Mouse (Mus musculus): ENCODE data around the gene Strn. TPM values are rescaled to one million over a fixed set of nuclear protein-coding genes. Genes with fewer than 3 reads are reported as not detected.
"Not testable (repeated sequence)": the region's sequence is repeated elsewhere in the genome, so short reads cannot be mapped to it uniquely, and the experiment has no call there.

The Strn gene
- polyA plus RNA-seq, 1 experiment = 8.5 TPM

- Histone ChIP-seq H3K4me3 (replicated peaks; ENCODE audit: control insufficient read depth, low read depth, low read length) (no peak overlapping the region), H3K27ac (ENCODE audit: control insufficient read depth, insufficient read depth, low read depth, low read length, poor library complexity) (no peak overlapping the region), H3K4me1 (ENCODE audit: control insufficient read depth, insufficient read depth, low read length) (no peaks in the 10 kb centered on the region; the same call in 1 of the 2 replicates)
- TF ChIP-seq CTCF (IDR thresholded peaks at IDR 0.05; ENCODE audit: control insufficient read depth, insufficient read depth, low read length) (no peak), POLR2A (IDR thresholded peaks at IDR 0.05; ENCODE audit: borderline replicate concordance, control insufficient read depth, low read depth, low read length) (no peak)
- WGBS = 84% methylated on average over 1 of the region's 1 CpGs
Measured at GRCm38 (mm10) chr17:78698965-78699364, 38.0 kb downstream of the Strn start.

GRCm38 (mm10) chr17:78697462-78697861, 39.5 kb downstream of the Strn start:
- Histone ChIP-seq H3K4me3 (replicated peaks; ENCODE audit: control insufficient read depth, low read depth, low read length) (no peak overlapping the region), H3K27ac (ENCODE audit: control insufficient read depth, insufficient read depth, low read depth, low read length, poor library complexity) (no peak overlapping the region), H3K4me1 (ENCODE audit: control insufficient read depth, insufficient read depth, low read length) (no peaks in the 10 kb centered on the region; the same call in 1 of the 2 replicates)
- 89% methylated on average over 4 of the region's 4 CpGs for WGBS
- TF ChIP-seq CTCF (IDR thresholded peaks at IDR 0.05; ENCODE audit: control insufficient read depth, insufficient read depth, low read length) (no peak), POLR2A (IDR thresholded peaks at IDR 0.05; ENCODE audit: borderline replicate concordance, control insufficient read depth, low read depth, low read length) (no peak)

DNA sequence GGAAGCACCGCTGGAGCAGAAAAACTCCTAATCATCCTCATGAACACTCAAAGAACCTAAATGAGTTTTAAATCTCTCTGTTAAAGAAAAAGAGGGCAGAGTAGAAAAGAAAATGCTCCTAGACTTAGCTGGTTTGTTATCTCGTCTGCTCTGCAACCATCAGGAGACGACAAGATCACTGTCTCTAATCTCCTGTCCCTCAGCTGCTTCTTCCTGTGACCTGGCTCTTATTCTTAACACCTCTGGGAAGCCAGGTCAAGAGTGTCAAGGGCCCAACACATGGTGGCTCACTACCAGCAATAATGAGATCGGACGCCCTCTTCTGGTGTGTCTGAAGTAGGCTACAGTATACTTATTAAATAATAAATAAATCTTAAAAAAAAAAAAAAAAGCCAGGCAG, 40.1 kb downstream of the Strn start:
- Histone ChIP-seq H3K4me3 (replicated peaks; ENCODE audit: control insufficient read depth, low read depth, low read length) (no peak overlapping the region), H3K4me1 (ENCODE audit: control insufficient read depth, insufficient read depth, low read length) (no peaks in the 10 kb centered on the region; the same call in 1 of the 2 replicates), H3K27ac (ENCODE audit: control insufficient read depth, insufficient read depth, low read depth, low read length, poor library complexity) (no peak overlapping the region)
- no peak for TF ChIP-seq POLR2A (IDR thresholded peaks at IDR 0.05; ENCODE audit: borderline replicate concordance, control insufficient read depth, low read depth, low read length)
- TF ChIP-seq CTCF (IDR thresholded peaks at IDR 0.05; ENCODE audit: control insufficient read depth, insufficient read depth, low read length) = no peak
- WGBS = 71% methylated on average over 5 of the region's 5 CpGs

GRCm38 (mm10) chr17:78689231-78689630, 47.8 kb downstream of the Strn start:
- 90% methylated on average over 3 of the region's 3 CpGs for WGBS
- H3K4me1 ChIP-seq (ENCODE audit: control insufficient read depth, insufficient read depth, low read length); H3K27ac ChIP-seq (ENCODE audit: control insufficient read depth, insufficient read depth, low read depth, low read length, poor library complexity); H3K4me3 ChIP-seq (replicated peaks; ENCODE audit: control insufficient read depth, low read depth, low read length): not testable (repeated sequence)

- TF ChIP-seq POLR2A (IDR thresholded peaks at IDR 0.05; ENCODE audit: borderline replicate concordance, control insufficient read depth, low read depth, low read length) = no peak
- TF ChIP-seq CTCF (IDR thresholded peaks at IDR 0.05; ENCODE audit: control insufficient read depth, insufficient read depth, low read length) = no peak
- 58% methylated on average over 5 of the region's 5 CpGs for WGBS
- H3K4me1 ChIP-seq (ENCODE audit: control insufficient read depth, insufficient read depth, low read length) = no peaks in the 10 kb centered on the region; the same call in 1 of the 2 replicates
- no peak overlapping the region for H3K4me3 ChIP-seq (replicated peaks; ENCODE audit: control insufficient read depth, low read depth, low read length)
- no peak overlapping the region for H3K27ac ChIP-seq (ENCODE audit: control insufficient read depth, insufficient read depth, low read depth, low read length, poor library complexity)
Measured at GRCm38 (mm10) chr17:78687971-78688370, 49.0 kb downstream of the Strn start.

DNA sequence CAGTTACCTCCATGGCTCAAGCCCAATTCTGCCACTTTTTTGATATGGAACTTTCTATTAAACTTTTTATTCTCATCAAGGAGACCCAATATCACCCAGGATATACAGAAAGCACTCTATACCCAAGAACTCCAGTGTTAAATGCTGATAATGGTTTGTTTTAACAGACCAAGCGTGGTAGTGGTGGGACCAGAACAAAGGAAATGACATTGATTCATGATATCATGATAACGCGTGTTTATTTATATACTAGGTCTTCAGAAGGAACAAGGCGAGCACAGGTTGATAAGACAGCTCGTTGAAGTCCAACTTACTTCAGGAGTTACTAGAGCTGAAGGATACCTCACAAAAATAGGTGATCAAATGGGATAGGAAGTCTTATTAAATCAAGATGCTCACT, 52.0 kb downstream of the Strn start:
- Histone ChIP-seq H3K27ac (ENCODE audit: control insufficient read depth, insufficient read depth, low read depth, low read length, poor library complexity) (no peak overlapping the region), H3K4me1 (ENCODE audit: control insufficient read depth, insufficient read depth, low read length) (no peaks in the 10 kb centered on the region; the same call in 1 of the 2 replicates), H3K4me3 (replicated peaks; ENCODE audit: control insufficient read depth, low read depth, low read length) (no peak overlapping the region)
- TF ChIP-seq CTCF (IDR thresholded peaks at IDR 0.05; ENCODE audit: control insufficient read depth, insufficient read depth, low read length) = no peak
- WGBS = 50% methylated on average over 5 of the region's 5 CpGs

DNA sequence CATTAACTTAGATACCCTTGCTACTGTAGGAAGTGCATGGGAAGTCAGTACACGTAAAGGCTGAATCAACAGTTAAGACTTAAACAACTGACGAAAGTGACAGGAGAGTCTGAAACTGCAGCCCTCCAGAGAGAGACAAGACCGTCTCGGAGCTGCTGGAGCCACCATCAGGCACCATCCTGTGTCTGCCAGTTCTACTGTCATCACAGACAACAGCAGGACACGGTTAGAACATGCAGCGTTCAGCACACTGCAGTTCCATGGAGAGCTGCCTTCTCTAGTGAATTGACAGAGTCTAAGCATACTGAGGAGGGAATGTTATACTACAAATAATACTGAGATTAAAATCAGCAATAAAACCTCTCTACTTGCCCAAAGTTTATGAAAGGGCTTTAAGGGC, 54.6 kb downstream of the Strn start:
- 93% methylated on average over 6 of the region's 6 CpGs for WGBS
- no peaks in the 10 kb centered on the region for H3K4me1 ChIP-seq (ENCODE audit: control insufficient read depth, insufficient read depth, low read length)
- no peak overlapping the region for H3K4me3 ChIP-seq (replicated peaks; ENCODE audit: control insufficient read depth, low read depth, low read length)
- no peak for TF ChIP-seq CTCF (IDR thresholded peaks at IDR 0.05; ENCODE audit: control insufficient read depth, insufficient read depth, low read length)
- no peak for TF ChIP-seq POLR2A (IDR thresholded peaks at IDR 0.05; ENCODE audit: borderline replicate concordance, control insufficient read depth, low read depth, low read length)
- H3K27ac ChIP-seq (ENCODE audit: control insufficient read depth, insufficient read depth, low read depth, low read length, poor library complexity) = no peak overlapping the region

GRCm38 (mm10) chr17:78679503-78679902, 57.5 kb downstream of the Strn start:
- no peak overlapping the region for H3K4me3 ChIP-seq (replicated peaks; ENCODE audit: control insufficient read depth, low read depth, low read length)
- TF ChIP-seq CTCF (IDR thresholded peaks at IDR 0.05; ENCODE audit: control insufficient read depth, insufficient read depth, low read length) (no peak), POLR2A (IDR thresholded peaks at IDR 0.05; ENCODE audit: borderline replicate concordance, control insufficient read depth, low read depth, low read length) (no peak)
- no peaks in the 10 kb centered on the region for H3K4me1 ChIP-seq (ENCODE audit: control insufficient read depth, insufficient read depth, low read length)
- 87% methylated on average over 11 of the region's 11 CpGs for WGBS
- H3K27ac ChIP-seq (ENCODE audit: control insufficient read depth, insufficient read depth, low read depth, low read length, poor library complexity) = no peak overlapping the region

GRCm38 (mm10) chr17:78676813-78677212, 60.2 kb downstream of the Strn start:
- H3K27ac ChIP-seq (ENCODE audit: control insufficient read depth, insufficient read depth, low read depth, low read length, poor library complexity) = no peak overlapping the region
- WGBS = 90% methylated on average over 11 of the region's 11 CpGs
- TF ChIP-seq POLR2A (IDR thresholded peaks at IDR 0.05; ENCODE audit: borderline replicate concordance, control insufficient read depth, low read depth, low read length) = no peak
- TF ChIP-seq CTCF (IDR thresholded peaks at IDR 0.05; ENCODE audit: control insufficient read depth, insufficient read depth, low read length) = no peak
- no peak overlapping the region for H3K4me3 ChIP-seq (replicated peaks; ENCODE audit: control insufficient read depth, low read depth, low read length)
- H3K4me1 ChIP-seq (ENCODE audit: control insufficient read depth, insufficient read depth, low read length) = no peaks in the 10 kb centered on the region
